Mouse (Mus musculus) heart, embryonic 15.5 days (tissue): Measurements from ENCODE around the gene Eepd1. TPM values are rescaled to one million over a fixed set of nuclear protein-coding genes. Genes with fewer than 3 reads are reported as not detected.

Experiments used
- polyA plus RNA-seq: library from polyadenylated mRNA; unstranded; fragments of >200 nt; fragmentation: Nextera tagmentation; extraction: Ambion mirVana; gene quantifications from 2 replicates; pipeline ENCODE4 v1.2.1, GENCODE M21; 2015

The Eepd1 gene
- polyA plus RNA-seq, 1 experiment from 2014 or later: 21.5 TPM

Other genes with a start within 250 kb of the Eepd1 start
- 225 and 252 TPM in 2 replicates for gene Sept7, start 229.1 kb upstream of the Eepd1 start, polyA plus RNA-seq